Mouse (Mus musculus) embryonic facial prominence, embryonic 10.5 days (tissue): ENCODE results near the gene Aim2. TPM values are rescaled to one million over a fixed set of nuclear protein-coding genes. Genes with fewer than 3 reads are reported as not detected.
"Not testable (repeated sequence)": the region's sequence is repeated elsewhere in the genome, so short reads cannot be mapped to it uniquely, and the experiment has no call there.

Experiments
- DNase-seq: peaks from one replicate; pipeline ENCODE4 v3.0.0-alpha.2; 2017; ENCODE audit warnings: low spot score
- H3K27ac ChIP-seq: fragments of 300-500 bp; sonication (generic); replicated peaks from 2 replicates; pipeline ENCODE4 v1.5.1; 2016; ENCODE audit warnings: mild to moderate bottlenecking
- H3K27me3 ChIP-seq: fragments of 300-500 bp; sonication (generic); replicated peaks from 2 replicates; pipeline ENCODE4 v1.6.1; 2016; ENCODE audit warnings: low read depth, mild to moderate bottlenecking; ENCODE audit not compliant: poor library complexity, severe bottlenecking
- H3K36me3 ChIP-seq: fragments of 300-500 bp; sonication (generic); replicated peaks from 2 replicates; pipeline ENCODE4 v1.6.1; 2016; ENCODE audit warnings: mild to moderate bottlenecking, moderate library complexity
- H3K4me1 ChIP-seq: fragments of 300-500 bp; sonication (generic); 2 replicates; pipeline ENCODE4 v1.6.1; 2016
- H3K4me3 ChIP-seq: fragments of 300-500 bp; sonication (generic); 2 replicates; pipeline ENCODE4 v1.5.1; 2016; ENCODE audit warnings: mild to moderate bottlenecking, moderate library complexity
- H3K9me3 ChIP-seq: fragments of 300-500 bp; sonication (generic); 2 replicates; pipeline ENCODE4 v1.6.1; 2016; ENCODE audit warnings: mild to moderate bottlenecking
- WGBS: fragments of 180-500 bp; shearing (Covaris S2); methylation state at CpG from one replicate; pipeline ENCODE4 v1.1.7; 2016; 5-methylcytosine and 5-hydroxymethylcytosine counted together
- polyA plus RNA-seq: library from polyadenylated mRNA; unstranded; fragments of >200 nt; fragmentation: Nextera tagmentation; extraction: Ambion mirVana; gene quantifications from 2 replicates; pipeline ENCODE4 v1.2.1, GENCODE M21; 2016

The Aim2 gene
- 3.8 and 3.9 TPM in 2 replicates for polyA plus RNA-seq

GRCm38 (mm10) chr1:173350372-173350957 lies at the start of gene Aim2:
Gene Aim2 (plus strand): TSS chr1:173350879.
- WGBS, result 10% methylated on average over 10 of the region's 10 CpGs
- H3K27me3 ChIP-seq, result no peaks in the 10 kb centered on the region
- peak within 1 kb of the TSS; percentile 55 for H3K4me3 ChIP-seq
- peak; percentile 32 for DNase-seq
- peak within 1 kb of the TSS; percentile 73 for H3K27ac ChIP-seq
- H3K36me3 ChIP-seq, result no peaks in the 10 kb centered on the region
- H3K4me1 ChIP-seq, result peaks cover 28% of the 10 kb centered on the region
- no peaks in the 10 kb centered on the region for H3K9me3 ChIP-seq

GRCm38 (mm10) chr1:173302795-173303194 lies 47.9 kb upstream of the Aim2 start:
- 61% methylated on average over 3 of the region's 3 CpGs for WGBS
- not testable (repeated sequence) for DNase-seq, H3K27me3 ChIP-seq

GRCm38 (mm10) chr1:173313535-173314050 lies 37.1 kb upstream of the Aim2 start:
- not testable (repeated sequence) for H3K9me3 ChIP-seq, H3K27me3 ChIP-seq, H3K4me3 ChIP-seq, H3K36me3 ChIP-seq, H3K27ac ChIP-seq, H3K4me1 ChIP-seq, DNase-seq
- 87% methylated on average over 7 of the region's 7 CpGs for WGBS

More at GRCm38 (mm10) chr1:173302795-173303194, 47.9 kb upstream of the Aim2 start:
- not testable (repeated sequence) for H3K9me3 ChIP-seq, H3K27ac ChIP-seq, H3K4me1 ChIP-seq, H3K36me3 ChIP-seq, H3K4me3 ChIP-seq

- Histone ChIP-seq H3K36me3 (no peaks in the 10 kb centered on the region), H3K27me3 (no peaks in the 10 kb centered on the region), H3K9me3 (no peaks in the 10 kb centered on the region), H3K4me3 (no peak overlapping the region), H3K4me1 (no peaks in the 10 kb centered on the region), H3K27ac (no peak overlapping the region)
- DNase-seq, result no peak
- 95% methylated on average over 3 of the region's 3 CpGs for WGBS
Measured at GRCm38 (mm10) chr1:173315725-173316124, 35.0 kb upstream of the Aim2 start.

- 92% methylated on average over 2 of the region's 2 CpGs for WGBS
- H3K4me1 ChIP-seq, result no peaks in the 10 kb centered on the region
- H3K9me3 ChIP-seq, result no peaks in the 10 kb centered on the region
- no peaks in the 10 kb centered on the region for H3K27me3 ChIP-seq
- H3K4me3 ChIP-seq, result no peak overlapping the region
- H3K27ac ChIP-seq, result no peak overlapping the region
- DNase-seq, result no peak
- H3K36me3 ChIP-seq, result no peaks in the 10 kb centered on the region
Measured at GRCm38 (mm10) chr1:173317925-173318477, 32.7 kb upstream of the Aim2 start.

GRCm38 (mm10) chr1:173321593-173322248 lies 29.0 kb upstream of the Aim2 start:
- no peaks in the 10 kb centered on the region for H3K36me3 ChIP-seq
- WGBS, result 78% methylated on average over 8 of the region's 8 CpGs
- no peaks in the 10 kb centered on the region for H3K4me1 ChIP-seq
- H3K27ac ChIP-seq, result no peak overlapping the region
- H3K27me3 ChIP-seq, result no peaks in the 10 kb centered on the region
- H3K4me3 ChIP-seq, result no peak overlapping the region
- no peak for DNase-seq
- H3K9me3 ChIP-seq, result no peaks in the 10 kb centered on the region

- no peak overlapping the region for H3K4me3 ChIP-seq
- no peak for DNase-seq
- H3K27ac ChIP-seq, result no peak overlapping the region
- no peaks in the 10 kb centered on the region for H3K4me1 ChIP-seq
- no peaks in the 10 kb centered on the region for H3K9me3 ChIP-seq
- 73% methylated on average over 6 of the region's 6 CpGs for WGBS
- no peaks in the 10 kb centered on the region for H3K36me3 ChIP-seq
- H3K27me3 ChIP-seq, result no peaks in the 10 kb centered on the region
Measured at GRCm38 (mm10) chr1:173322249-173322627, 28.4 kb upstream of the Aim2 start.

- 31% methylated on average over 5 of the region's 5 CpGs for WGBS
- H3K4me1 ChIP-seq, result no peaks in the 10 kb centered on the region
- peak; percentile 45 for DNase-seq
Measured at GRCm38 (mm10) chr1:173323839-173324585, 26.7 kb upstream of the Aim2 start.

GRCm38 (mm10) chr1:173324961-173325360 lies 25.7 kb upstream of the Aim2 start:
- H3K4me1 ChIP-seq, result no peaks in the 10 kb centered on the region
- no peaks in the 10 kb centered on the region for H3K9me3 ChIP-seq
- no peak overlapping the region for H3K27ac ChIP-seq
- H3K36me3 ChIP-seq, result no peaks in the 10 kb centered on the region
- H3K27me3 ChIP-seq, result no peaks in the 10 kb centered on the region
- 68% methylated on average over 4 of the region's 4 CpGs for WGBS
- DNase-seq, result no peak
- no peak overlapping the region for H3K4me3 ChIP-seq

More at GRCm38 (mm10) chr1:173323839-173324585, 26.7 kb upstream of the Aim2 start:
- Histone ChIP-seq H3K9me3 (no peaks in the 10 kb centered on the region), H3K27ac (no peak overlapping the region), H3K36me3 (no peaks in the 10 kb centered on the region), H3K4me3 (no peak overlapping the region), H3K27me3 (no peaks in the 10 kb centered on the region)

- Histone ChIP-seq H3K9me3 (no peaks in the 10 kb centered on the region), H3K27me3 (no peaks in the 10 kb centered on the region), H3K4me3 (no peak overlapping the region), H3K27ac (no peak overlapping the region), H3K4me1 (no peaks in the 10 kb centered on the region), H3K36me3 (no peaks in the 10 kb centered on the region)
- no peak for DNase-seq
- WGBS, result 90% methylated on average over 1 of the region's 1 CpGs
Measured at GRCm38 (mm10) chr1:173325395-173325794, 25.3 kb upstream of the Aim2 start.

- H3K36me3 ChIP-seq, result no peaks in the 10 kb centered on the region
- WGBS, result 74% methylated on average over 1 of the region's 1 CpGs
- no peaks in the 10 kb centered on the region for H3K4me1 ChIP-seq
- H3K27me3 ChIP-seq, result no peaks in the 10 kb centered on the region
- H3K9me3 ChIP-seq, result no peaks in the 10 kb centered on the region
- no peak overlapping the region for H3K4me3 ChIP-seq
- DNase-seq, result no peak
- no peak overlapping the region for H3K27ac ChIP-seq
Measured at GRCm38 (mm10) chr1:173326552-173326951, 24.1 kb upstream of the Aim2 start.

GRCm38 (mm10) chr1:173328446-173328845 lies 22.2 kb upstream of the Aim2 start:
- no peak overlapping the region for H3K27ac ChIP-seq
- no peaks in the 10 kb centered on the region for H3K4me1 ChIP-seq
- DNase-seq, result no peak
- no peaks in the 10 kb centered on the region for H3K27me3 ChIP-seq
- H3K9me3 ChIP-seq, result no peaks in the 10 kb centered on the region
- WGBS, result 66% methylated on average over 8 of the region's 8 CpGs
- H3K4me3 ChIP-seq, result no peak overlapping the region
- no peaks in the 10 kb centered on the region for H3K36me3 ChIP-seq
